Mouse (Mus musculus) ES-Bruce4 (cell line): ENCODE data around the gene Slc25a16.

Source experiments
- CTCF ChIP-seq: IDR thresholded peaks from one replicate; pipeline ENCODE4 v1.8.1; 2011; ENCODE audit warnings: low read depth, low read length
- EP300 ChIP-seq: IDR thresholded peaks from 2 replicates; pipeline ENCODE4 v1.6.1; 2011; ENCODE audit warnings: low read depth, low read length; ENCODE audit not compliant: insufficient read depth
- POLR2A ChIP-seq: IDR thresholded peaks from one replicate; pipeline ENCODE4 v1.8.1; 2011; ENCODE audit warnings: low read length; ENCODE audit not compliant: insufficient read depth

DNA sequence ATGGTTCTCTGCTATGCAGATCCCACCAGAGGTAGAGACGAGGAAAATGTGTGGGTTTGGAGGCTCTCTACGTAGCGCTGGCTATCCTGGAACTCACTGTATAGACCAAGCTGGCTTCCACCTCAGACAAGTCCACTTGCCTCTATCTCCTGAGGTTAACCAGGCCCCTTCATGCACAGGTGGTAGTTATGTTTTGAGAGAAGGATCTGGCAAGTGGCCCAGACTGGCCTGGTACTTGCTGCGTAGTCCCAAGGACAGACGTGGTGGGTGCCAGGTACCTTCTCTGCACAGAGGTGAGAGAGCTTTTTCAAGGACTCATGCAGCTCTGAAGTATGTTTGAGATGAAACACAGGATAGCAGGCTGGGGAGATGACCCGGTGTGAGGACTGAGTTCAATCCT lies 64.1 kb downstream of the Slc25a16 start:
- TF ChIP-seq POLR2A (no peak), CTCF (no peak), EP300 (no peak)
